Mouse (Mus musculus): ENCODE measurements at regions not wholly inside any gene's neighbourhood (a gene's known extent, or its start where the extent isn't known, plus 50 kb on each side); places are given as distances from the start of the nearest gene placed in this dataset.

DNA sequence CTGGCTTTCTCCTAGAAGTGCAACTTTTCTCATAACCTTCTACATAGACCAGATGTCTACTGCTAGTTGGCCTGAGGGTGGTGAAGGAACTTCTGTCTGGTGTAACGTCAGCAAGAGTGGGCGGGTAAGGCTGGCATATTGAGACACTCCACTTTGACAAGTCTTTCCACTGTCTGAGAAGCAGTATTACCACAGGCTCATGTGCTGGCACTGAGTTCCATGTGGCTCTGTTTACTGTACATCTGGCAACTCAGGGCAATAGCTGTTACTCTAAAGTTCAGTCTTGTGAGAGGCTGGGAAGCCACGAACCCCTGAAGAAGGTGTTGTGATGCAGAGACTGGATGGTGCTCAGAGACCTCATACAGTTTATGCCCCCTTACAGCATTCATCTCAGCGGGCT, 230.7 kb upstream of the Tbx18 start:
- DNase-seq (ENCODE audit: low spot score in 2 of 2): no peak

DNA sequence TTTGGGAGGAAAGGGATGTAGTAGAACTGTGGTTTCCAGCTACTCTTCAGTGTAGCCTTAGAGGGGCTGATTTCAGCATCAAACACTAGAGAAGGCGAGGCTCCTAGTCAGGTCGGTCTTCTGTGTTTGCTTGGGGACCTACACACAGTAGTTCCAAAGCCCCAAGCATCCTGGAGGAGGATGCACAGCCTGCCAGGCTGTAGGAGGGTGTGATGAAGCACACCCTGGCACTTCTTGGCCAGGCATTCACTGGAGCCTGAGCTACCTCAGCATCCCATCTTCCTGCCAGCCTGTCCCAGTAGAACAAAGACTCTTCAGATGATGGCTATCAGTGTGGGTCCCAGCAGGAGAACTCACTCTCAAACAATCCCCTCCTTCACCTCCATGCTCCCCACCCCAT, 233.4 kb upstream of the Tbx18 start:
- DNase-seq (ENCODE audit: low spot score in 2 of 2): no peak

DNA sequence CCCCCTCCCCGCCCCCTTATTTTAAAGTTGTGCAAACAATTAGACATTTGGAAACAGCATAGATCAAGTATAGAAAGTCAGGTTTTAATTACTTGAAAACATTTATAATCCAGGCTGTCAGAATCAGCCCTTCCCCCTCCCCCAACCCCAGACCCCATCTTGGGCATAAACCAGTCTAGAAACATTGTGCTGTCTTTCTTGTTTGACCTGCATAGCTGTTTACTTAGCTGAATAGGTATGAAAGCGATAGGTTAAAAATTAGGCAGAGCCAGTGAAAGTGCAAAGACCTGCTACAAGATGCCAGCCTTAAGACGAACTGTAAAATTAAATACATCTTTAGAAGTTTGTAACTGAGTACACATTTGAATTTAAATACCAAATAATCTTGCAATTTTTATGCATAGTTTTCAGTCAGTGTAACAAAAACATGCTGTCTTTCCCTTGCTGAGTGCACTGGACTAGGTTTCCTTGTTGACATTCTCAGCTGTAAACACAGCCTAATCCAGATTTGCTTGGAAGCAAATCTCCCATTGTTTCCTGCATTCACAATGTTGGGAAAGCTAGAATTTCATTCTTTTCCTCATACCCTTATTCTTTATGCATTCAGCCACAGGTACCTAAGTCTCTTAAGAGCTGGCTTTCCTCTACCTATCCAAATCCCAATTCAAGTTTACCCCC, 234.2 kb upstream of the Tbx18 start:
- no peak for DNase-seq (ENCODE audit: low spot score in 2 of 2)

DNA sequence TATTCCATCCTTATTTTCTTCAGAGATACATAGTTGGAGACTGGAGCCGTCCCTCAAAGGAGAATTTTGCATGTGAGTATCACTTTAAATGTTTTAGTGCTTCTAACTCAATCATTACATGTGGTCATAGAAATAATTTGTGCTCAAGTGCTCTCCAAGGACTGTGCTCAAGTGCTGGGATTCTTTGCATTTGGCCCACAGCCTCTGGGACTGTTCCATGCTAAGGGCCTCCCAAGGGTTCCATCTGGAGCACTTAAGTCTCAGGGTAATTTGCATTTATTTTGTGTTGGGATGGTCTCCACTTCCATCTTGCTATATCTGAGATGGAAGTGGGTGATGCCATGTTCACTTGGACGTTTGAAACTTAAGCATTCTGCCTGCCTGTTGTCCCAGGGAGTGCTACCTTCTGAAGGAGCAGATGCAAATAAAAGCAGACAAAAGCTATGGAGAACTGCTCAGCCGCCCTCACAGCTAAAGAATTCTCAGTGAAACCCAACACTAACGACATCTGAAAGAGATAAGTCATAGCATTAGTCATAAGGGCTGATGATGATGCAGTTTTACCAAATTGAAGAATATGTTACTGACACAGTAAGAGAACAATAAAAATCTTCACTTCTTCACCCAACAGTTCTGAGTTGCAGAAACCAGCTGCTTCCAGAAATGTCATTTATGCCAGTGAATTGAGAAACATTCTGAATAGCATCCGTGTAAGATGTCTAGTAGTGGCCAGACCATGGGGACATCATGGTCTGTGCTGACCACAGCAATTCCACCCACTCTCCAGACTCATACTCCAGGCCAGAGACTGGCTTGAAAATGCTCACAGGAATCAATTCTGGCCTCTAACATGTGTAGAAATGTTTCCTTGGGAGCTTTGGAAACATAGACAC, 237.4 kb upstream of the Tbx18 start:
- DNase-seq (ENCODE audit: low spot score in 2 of 2): no peak

GRCm38 (mm10) chr9:87970586-87970985, 239.5 kb upstream of the Tbx18 start:
- DNase-seq (ENCODE audit: low spot score in 2 of 2): no peak

DNA sequence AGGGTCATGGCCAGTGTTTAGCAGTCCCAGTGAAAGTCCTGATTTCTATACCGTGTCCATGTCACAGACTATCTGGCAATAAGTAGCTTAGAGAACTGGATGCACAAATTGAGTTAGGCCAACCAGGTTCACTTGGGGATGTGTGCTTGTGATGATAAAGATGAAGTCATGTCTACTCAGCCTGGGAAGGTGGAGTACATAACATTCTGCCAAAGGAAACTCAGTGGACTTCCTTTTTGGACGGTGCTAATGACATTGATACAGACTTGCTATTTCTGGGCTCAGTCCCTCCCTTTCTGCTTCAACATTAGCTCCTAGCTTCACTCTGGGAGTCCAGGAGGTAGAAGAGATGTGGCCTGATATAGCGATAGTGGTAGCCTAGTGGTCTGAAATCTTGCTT, 240.7 kb upstream of the Tbx18 start:
- no peak for DNase-seq (ENCODE audit: low spot score in 2 of 2)

DNA sequence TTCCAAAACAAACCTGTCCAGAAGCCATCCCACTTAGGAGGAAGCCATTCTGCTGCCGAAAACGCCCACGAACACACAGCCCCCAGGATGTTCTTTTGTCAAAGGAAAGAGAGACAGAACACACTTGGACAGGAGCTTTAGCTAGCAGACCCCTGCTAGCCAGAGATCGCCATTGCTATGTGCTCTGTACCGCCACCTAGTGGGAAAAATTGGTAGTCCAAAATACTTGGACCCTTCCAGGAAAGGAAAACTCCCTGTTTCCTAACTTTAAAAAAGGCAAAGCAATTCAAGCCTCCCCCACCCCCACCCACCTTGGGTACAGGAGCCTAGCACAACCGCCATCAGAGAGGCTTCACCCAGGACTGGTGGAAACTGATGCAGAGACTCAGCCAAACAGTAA, 242.5 kb upstream of the Tbx18 start:
- no peak for DNase-seq (ENCODE audit: low spot score in 2 of 2)

GRCm38 (mm10) chr9:87984910-87985309, 253.8 kb upstream of the Tbx18 start:
- DNase-seq (ENCODE audit: low spot score in 2 of 2): no peak

DNA sequence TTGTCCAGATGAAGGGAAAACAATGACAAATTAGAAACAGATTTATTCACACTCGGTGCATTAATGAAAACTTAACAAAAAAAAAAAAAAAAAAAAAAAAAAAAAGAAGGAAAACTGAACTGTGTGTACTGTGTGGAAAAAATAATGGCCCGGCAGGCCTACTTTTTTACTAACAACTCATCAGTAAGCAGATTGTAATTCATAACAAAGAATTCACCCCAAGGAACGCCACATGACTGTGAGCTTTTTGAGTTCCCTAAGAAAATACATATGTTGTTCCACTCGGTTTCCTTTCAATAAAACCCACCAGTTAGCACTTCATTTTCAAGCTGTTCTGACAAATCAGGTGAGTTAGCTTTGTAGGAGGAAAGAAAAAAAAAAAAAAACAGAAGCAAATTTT, 254.4 kb upstream of the Tbx18 start:
- no peak for DNase-seq (ENCODE audit: low spot score in 2 of 2)

DNA sequence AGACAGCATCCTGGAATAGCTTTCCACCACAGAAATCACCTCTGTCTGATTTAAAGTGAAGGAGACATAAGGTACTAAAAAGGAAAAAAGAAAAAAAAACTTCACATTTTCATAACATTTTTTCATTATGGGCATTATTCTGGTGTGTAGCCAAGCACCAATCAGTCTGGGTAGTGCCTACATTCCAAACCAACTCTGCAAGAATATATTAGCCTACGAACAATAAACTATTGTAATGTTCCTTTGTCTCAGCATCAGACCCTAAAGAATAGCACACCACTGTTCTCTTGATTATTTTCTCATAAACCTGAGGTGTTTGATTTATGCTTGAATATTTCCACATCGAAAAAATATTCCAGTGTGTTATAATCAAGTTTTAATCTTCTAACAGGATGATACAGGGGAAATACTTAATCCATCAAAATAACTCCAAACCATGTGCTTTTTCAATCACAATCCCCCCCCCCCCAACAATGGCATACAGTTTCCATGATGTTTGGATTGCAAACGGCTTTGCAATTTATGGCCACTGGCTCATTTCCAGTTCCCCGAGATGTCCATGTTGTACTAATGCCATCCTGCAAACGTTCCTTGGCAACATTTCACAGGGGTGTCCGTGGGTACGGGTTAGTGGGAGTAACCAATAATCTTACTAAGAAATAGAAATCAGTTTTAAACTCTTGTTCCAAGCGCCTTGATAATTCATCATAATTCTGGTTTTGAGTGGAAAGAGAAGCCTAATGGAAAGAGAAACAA, 275.1 kb upstream of the Tbx18 start:
- DNase-seq (ENCODE audit: low spot score in 2 of 2): no peak

GRCm38 (mm10) chr9:88023752-88024151, 292.7 kb upstream of the Tbx18 start:
- DNase-seq (ENCODE audit: low spot score in 2 of 2): no peak

DNA sequence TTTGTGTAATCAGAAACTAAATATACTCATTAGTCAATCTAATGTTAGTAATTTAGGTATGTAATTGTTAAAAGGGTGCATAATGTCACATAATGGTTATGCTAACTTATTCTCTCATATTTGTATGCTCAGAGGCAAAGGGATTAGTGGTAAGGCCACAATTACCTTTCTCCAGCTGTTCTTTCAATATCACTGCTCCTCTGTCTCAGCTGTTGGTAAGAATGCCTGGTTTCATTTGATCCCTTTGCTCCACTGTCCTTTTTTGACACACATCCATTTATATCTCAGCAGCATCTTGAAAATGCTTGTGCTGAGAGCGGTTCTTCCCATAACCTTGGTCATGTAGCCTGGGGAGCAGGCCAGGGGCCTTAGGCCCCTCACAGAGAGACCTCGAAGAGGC, 294.9 kb upstream of the Tbx18 start:
- no peak for DNase-seq (ENCODE audit: low spot score in 2 of 2)

DNA sequence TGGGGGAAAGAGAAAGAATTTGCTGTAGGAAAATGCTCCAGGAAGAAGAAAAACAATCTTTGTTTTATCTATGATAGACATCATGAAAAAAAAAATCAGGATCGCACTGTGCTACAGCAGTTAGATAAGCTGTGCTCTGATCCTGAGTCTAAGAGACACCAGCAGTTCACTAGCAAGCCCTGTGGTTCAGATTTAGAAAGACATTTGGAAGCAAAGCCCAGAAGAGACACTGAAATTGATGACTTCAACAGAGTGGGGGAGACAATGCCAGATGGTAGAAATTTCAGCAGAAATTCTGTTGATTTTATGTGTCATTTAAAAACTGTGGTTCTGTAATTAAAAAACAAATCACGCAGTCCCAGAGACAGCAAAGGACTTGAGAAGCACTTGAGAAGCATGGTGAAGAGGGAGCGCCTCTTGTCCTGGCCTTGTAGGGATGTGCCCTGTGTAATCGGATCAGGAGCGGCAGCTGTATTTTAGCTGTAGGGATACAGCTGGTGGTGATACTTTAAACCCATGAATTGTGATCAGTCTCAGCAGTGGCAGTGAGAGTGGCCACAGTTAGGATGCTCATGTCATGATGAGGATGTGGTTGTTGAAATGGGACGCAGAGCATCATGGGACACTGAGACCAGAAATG, 296.4 kb upstream of the Nt5e start:
- DNase-seq (ENCODE audit: low spot score in 2 of 2): no peak

- DNase-seq (ENCODE audit: low spot score in 2 of 2): no peak
Observed at GRCm38 (mm10) chr9:88037560-88037959, 289.4 kb upstream of the Nt5e start.

- no peak for DNase-seq (ENCODE audit: low spot score in 2 of 2)
Observed at GRCm38 (mm10) chr9:88049270-88049669, 277.7 kb upstream of the Nt5e start.

DNA sequence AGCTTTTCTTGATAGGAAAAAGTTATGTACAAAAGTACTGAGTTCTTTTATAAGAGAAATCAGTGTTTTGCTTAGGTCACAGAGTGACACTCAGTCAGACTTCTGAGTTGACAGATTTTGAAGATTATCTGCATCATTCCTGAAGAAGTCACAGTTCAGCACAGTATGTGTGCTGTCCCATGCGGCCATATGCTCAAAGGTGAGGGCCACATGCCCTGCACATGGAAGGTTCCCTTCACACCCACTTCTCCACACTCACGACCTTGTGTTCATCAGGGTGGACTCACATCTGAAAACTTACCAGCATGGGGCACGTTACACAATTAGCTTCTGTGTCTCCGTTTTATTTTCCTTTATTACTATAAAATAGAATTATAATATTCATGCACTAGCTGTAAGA, 277.2 kb upstream of the Nt5e start:
- DNase-seq (ENCODE audit: low spot score in 2 of 2): no peak

DNA sequence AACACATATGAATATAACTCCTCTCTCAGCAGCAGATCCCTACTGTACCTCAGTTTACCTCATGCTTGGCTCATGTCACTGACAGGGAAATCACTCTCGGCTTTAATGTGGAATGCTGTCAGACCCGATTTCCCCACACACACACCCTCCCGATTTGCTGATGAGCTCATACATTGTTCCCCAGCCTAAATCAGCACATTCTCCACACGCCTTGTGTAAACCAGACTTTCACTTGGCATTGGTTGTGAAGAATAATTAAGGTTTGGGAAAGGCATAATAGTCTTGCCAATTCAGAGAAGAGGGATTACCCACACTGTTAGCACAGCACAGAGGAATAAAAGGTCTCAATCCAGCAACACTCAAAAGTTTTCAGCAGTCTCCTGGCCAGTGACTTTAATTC, 268.4 kb upstream of the Nt5e start:
- DNase-seq (ENCODE audit: low spot score in 2 of 2): no peak

- DNase-seq (ENCODE audit: low spot score in 2 of 2): no peak
Observed at GRCm38 (mm10) chr9:88059005-88059404, 268.0 kb upstream of the Nt5e start.

DNA sequence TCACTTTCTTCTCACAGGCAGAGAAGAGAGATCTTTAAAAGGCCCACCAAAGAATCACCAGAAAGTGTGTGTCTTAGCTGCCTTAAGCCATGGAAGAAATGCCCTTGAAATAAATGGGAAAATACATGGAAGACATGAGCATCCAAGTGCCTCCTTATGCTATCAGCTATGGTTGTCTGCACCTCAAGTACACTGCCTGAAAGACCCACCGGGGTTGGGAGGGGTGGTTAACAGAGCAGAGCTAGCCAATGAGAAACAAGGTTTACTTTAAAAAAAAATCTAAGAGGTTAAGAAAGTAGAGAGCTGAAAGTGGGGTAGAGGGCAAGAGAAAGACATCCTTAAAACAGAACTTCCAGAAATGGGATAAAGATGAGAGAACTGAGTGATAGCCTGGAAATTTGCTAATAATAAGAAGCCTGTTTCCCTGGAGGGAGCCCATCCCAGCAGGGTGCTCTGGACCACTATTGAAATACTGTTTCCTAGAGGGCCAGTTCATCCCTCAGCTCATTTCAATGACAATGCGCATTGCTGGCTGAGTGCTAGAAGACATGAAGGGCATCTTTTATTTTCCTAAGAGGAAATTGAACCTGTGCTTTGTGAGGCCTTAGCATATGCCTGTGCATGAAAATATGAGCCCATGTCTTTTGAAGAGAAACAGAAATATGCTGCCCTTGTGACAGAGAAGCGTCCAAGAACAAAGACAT, 262.9 kb upstream of the Nt5e start:
- DNase-seq (ENCODE audit: low spot score in 2 of 2): no peak

DNA sequence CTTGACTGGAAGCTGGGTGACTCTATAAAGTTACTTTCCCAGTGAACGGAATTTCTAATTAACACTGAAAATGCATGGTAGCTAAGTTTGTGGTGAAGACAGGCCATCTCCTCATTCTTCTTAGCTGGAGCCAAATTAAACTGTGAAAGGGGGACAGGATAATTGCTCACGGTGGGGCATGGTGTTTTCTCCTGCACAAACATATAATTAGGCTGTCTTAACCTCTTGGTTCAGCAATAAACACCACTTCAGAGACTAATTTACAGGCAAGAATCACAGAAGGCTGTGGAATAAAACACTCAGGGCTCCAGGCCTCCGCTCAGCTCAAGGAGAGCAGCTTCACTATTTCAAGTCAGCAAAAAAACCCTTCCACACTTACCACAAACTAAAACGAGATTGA, 261.9 kb upstream of the Nt5e start:
- DNase-seq (ENCODE audit: low spot score in 2 of 2): no peak

GRCm38 (mm10) chr9:88065777-88066176, 261.2 kb upstream of the Nt5e start:
- no peak for DNase-seq (ENCODE audit: low spot score in 2 of 2)

GRCm38 (mm10) chr9:88068322-88068721, 258.7 kb upstream of the Nt5e start:
- no peak for DNase-seq (ENCODE audit: low spot score in 2 of 2)
